Mouse (Mus musculus): ENCODE data around the gene Xirp1. TPM values are rescaled to one million over a fixed set of nuclear protein-coding genes. Genes with fewer than 3 reads are reported as not detected.
"Not testable (repeated sequence)": the region's sequence is repeated elsewhere in the genome, so short reads cannot be mapped to it uniquely, and the experiment has no call there.

The Xirp1 gene
- polyA plus RNA-seq, 1 experiment from 2014 or later, result not detected

- Histone ChIP-seq H3K9ac (replicated peaks; ENCODE audit: low read length) (no peak overlapping the region), H3K4me3 (replicated peaks; ENCODE audit: low read depth, low read length) (no peak overlapping the region), H3K4me1 (ENCODE audit: control insufficient read depth, insufficient read depth, low read length) (0 out of 2 replicates have a peak, but pooled peaks cover 2% of the 10 kb centered on the region), H3K4me2 (ENCODE audit: low read length) (no peak overlapping the region), H3K27ac (replicated peaks; ENCODE audit: low read depth, low read length) (no peak overlapping the region), H3K27me3 (ENCODE audit: control insufficient read depth, insufficient read depth, low read length) (no peaks in the 10 kb centered on the region), H3K9me3 (ENCODE audit: control insufficient read depth, low read length) (no peaks in the 10 kb centered on the region), H3K36me3 (ENCODE audit: control insufficient read depth, insufficient read depth, low read length) (no peaks in the 10 kb centered on the region)
- no peak for ATAC-seq (ENCODE audit: low FRiP score, low TSS enrichment)
- 87% methylated on average over 5 of the region's 5 CpGs for WGBS
- no peak for DNase-seq
Observed at GRCm38 (mm10) chr9:120012781-120013180, 10.6 kb downstream of the Xirp1 start.

GRCm38 (mm10) chr9:120012161-120012560, 11.2 kb downstream of the Xirp1 start:
- ATAC-seq (ENCODE audit: low FRiP score, low TSS enrichment); H3K4me1 ChIP-seq (ENCODE audit: control insufficient read depth, insufficient read depth, low read length); H3K9ac ChIP-seq (replicated peaks; ENCODE audit: low read length); H3K9me3 ChIP-seq (ENCODE audit: control insufficient read depth, low read length); H3K4me3 ChIP-seq (replicated peaks; ENCODE audit: low read depth, low read length); H3K36me3 ChIP-seq (ENCODE audit: control insufficient read depth, insufficient read depth, low read length); H3K27ac ChIP-seq (replicated peaks; ENCODE audit: low read depth, low read length); H3K27me3 ChIP-seq (ENCODE audit: control insufficient read depth, insufficient read depth, low read length); DNase-seq: not testable (repeated sequence)
- 87% methylated on average over 6 of the region's 6 CpGs for WGBS
- peak overlapping the region; percentile 83; the same call in 1 of the 2 replicates for H3K4me2 ChIP-seq (ENCODE audit: low read length)

GRCm38 (mm10) chr9:120011533-120011932, 11.9 kb downstream of the Xirp1 start:
- WGBS, result under 1% methylated on average over 10 of the region's 10 CpGs
- Histone ChIP-seq H3K4me3 (replicated peaks; ENCODE audit: low read depth, low read length) (peak overlapping the region; percentile 46), H3K9ac (replicated peaks; ENCODE audit: low read length) (peak overlapping the region; percentile 53), H3K4me1 (ENCODE audit: control insufficient read depth, insufficient read depth, low read length) (0 out of 2 replicates have a peak, but pooled peaks cover 2% of the 10 kb centered on the region), H3K36me3 (ENCODE audit: control insufficient read depth, insufficient read depth, low read length) (no peaks in the 10 kb centered on the region), H3K4me2 (ENCODE audit: low read length) (peak overlapping the region; percentile 83), H3K27ac (replicated peaks; ENCODE audit: low read depth, low read length) (peak overlapping the region; percentile 86), H3K27me3 (ENCODE audit: control insufficient read depth, insufficient read depth, low read length) (no peaks in the 10 kb centered on the region), H3K9me3 (ENCODE audit: control insufficient read depth, low read length) (no peaks in the 10 kb centered on the region)
- DNase-seq, result peak; percentile 94
- ATAC-seq (ENCODE audit: low FRiP score, low TSS enrichment), result peak; percentile 63

- peak; percentile 99 for DNase-seq
- Histone ChIP-seq H3K4me1 (ENCODE audit: control insufficient read depth, insufficient read depth, low read length) (0 out of 2 replicates have a peak, but pooled peaks cover 2% of the 10 kb centered on the region), H3K9me3 (ENCODE audit: control insufficient read depth, low read length) (no peaks in the 10 kb centered on the region), H3K27me3 (ENCODE audit: control insufficient read depth, insufficient read depth, low read length) (no peaks in the 10 kb centered on the region), H3K27ac (replicated peaks; ENCODE audit: low read depth, low read length) (peak overlapping the region; percentile 86), H3K36me3 (ENCODE audit: control insufficient read depth, insufficient read depth, low read length) (no peaks in the 10 kb centered on the region), H3K9ac (replicated peaks; ENCODE audit: low read length) (peak overlapping the region; percentile 53), H3K4me2 (ENCODE audit: low read length) (peak overlapping the region; percentile 83), H3K4me3 (replicated peaks; ENCODE audit: low read depth, low read length) (peak overlapping the region; percentile 46)
- ATAC-seq (ENCODE audit: low FRiP score, low TSS enrichment), result peak; percentile 95
- WGBS, result 2% methylated on average over 56 of the region's 60 CpGs
Observed at GRCm38 (mm10) chr9:120010781-120011511, 12.5 kb downstream of the Xirp1 start.

- no peaks in the 10 kb centered on the region for H3K27me3 ChIP-seq (ENCODE audit: control insufficient read depth, insufficient read depth, low read length)
- no peak overlapping the region for H3K4me3 ChIP-seq (replicated peaks; ENCODE audit: low read depth, low read length)
- ATAC-seq (ENCODE audit: low FRiP score, low TSS enrichment) (no peak), DNase-seq (no peak)
- H3K9ac ChIP-seq (replicated peaks; ENCODE audit: low read length), result no peak overlapping the region
- WGBS, result 96% methylated on average over 3 of the region's 3 CpGs
- no peaks in the 10 kb centered on the region for H3K36me3 ChIP-seq (ENCODE audit: control insufficient read depth, insufficient read depth, low read length)
- H3K27ac ChIP-seq (replicated peaks; ENCODE audit: low read depth, low read length), result no peak overlapping the region
- H3K4me2 ChIP-seq (ENCODE audit: low read length), result no peak overlapping the region
- no peaks in the 10 kb centered on the region for H3K9me3 ChIP-seq (ENCODE audit: control insufficient read depth, low read length)
- 0 out of 2 replicates have a peak, but pooled peaks cover 2% of the 10 kb centered on the region for H3K4me1 ChIP-seq (ENCODE audit: control insufficient read depth, insufficient read depth, low read length)
Observed at GRCm38 (mm10) chr9:120009871-120010270, 13.5 kb downstream of the Xirp1 start.

GRCm38 (mm10) chr9:120009226-120009841, 14.1 kb downstream of the Xirp1 start:
- WGBS, result 86% methylated on average over 7 of the region's 7 CpGs

GRCm38 (mm10) chr9:120007833-120008232, 15.6 kb downstream of the Xirp1 start:
- no peaks in the 10 kb centered on the region for H3K9me3 ChIP-seq (ENCODE audit: control insufficient read depth, low read length)
- no peak overlapping the region for H3K4me2 ChIP-seq (ENCODE audit: low read length)
- 95% methylated on average over 1 of the region's 1 CpGs for WGBS
- H3K27me3 ChIP-seq (ENCODE audit: control insufficient read depth, insufficient read depth, low read length), result no peaks in the 10 kb centered on the region
- DNase-seq, result no peak
- H3K36me3 ChIP-seq (ENCODE audit: control insufficient read depth, insufficient read depth, low read length), result no peaks in the 10 kb centered on the region
- H3K4me1 ChIP-seq (ENCODE audit: control insufficient read depth, insufficient read depth, low read length), result 0 out of 2 replicates have a peak, but pooled peaks cover 5% of the 10 kb centered on the region
- H3K9ac ChIP-seq (replicated peaks; ENCODE audit: low read length), result no peak overlapping the region
- no peak overlapping the region for H3K4me3 ChIP-seq (replicated peaks; ENCODE audit: low read depth, low read length)
- ATAC-seq (ENCODE audit: low FRiP score, low TSS enrichment), result no peak
- no peak overlapping the region for H3K27ac ChIP-seq (replicated peaks; ENCODE audit: low read depth, low read length)

More at GRCm38 (mm10) chr9:120009226-120009841, 14.1 kb downstream of the Xirp1 start:
- Histone ChIP-seq H3K4me3 (replicated peaks; ENCODE audit: low read depth, low read length) (no peak overlapping the region), H3K36me3 (ENCODE audit: control insufficient read depth, insufficient read depth, low read length) (no peaks in the 10 kb centered on the region), H3K4me1 (ENCODE audit: control insufficient read depth, insufficient read depth, low read length) (0 out of 2 replicates have a peak, but pooled peaks cover 2% of the 10 kb centered on the region), H3K27me3 (ENCODE audit: control insufficient read depth, insufficient read depth, low read length) (no peaks in the 10 kb centered on the region), H3K4me2 (ENCODE audit: low read length) (no peak overlapping the region), H3K27ac (replicated peaks; ENCODE audit: low read depth, low read length) (no peak overlapping the region), H3K9me3 (ENCODE audit: control insufficient read depth, low read length) (no peaks in the 10 kb centered on the region), H3K9ac (replicated peaks; ENCODE audit: low read length) (no peak overlapping the region)
- ATAC-seq (ENCODE audit: low FRiP score, low TSS enrichment) (no peak), DNase-seq (no peak)

GRCm38 (mm10) chr9:120005936-120006335, 17.5 kb downstream of the Xirp1 start:
- ATAC-seq (ENCODE audit: low FRiP score, low TSS enrichment) (no peak), DNase-seq (no peak)
- no peak overlapping the region for H3K27ac ChIP-seq (replicated peaks; ENCODE audit: low read depth, low read length)
- 75% methylated on average over 3 of the region's 3 CpGs for WGBS
- H3K9ac ChIP-seq (replicated peaks; ENCODE audit: low read length), result no peak overlapping the region
- no peaks in the 10 kb centered on the region for H3K9me3 ChIP-seq (ENCODE audit: control insufficient read depth, low read length)
- no peak overlapping the region for H3K4me2 ChIP-seq (ENCODE audit: low read length)
- no peaks in the 10 kb centered on the region for H3K36me3 ChIP-seq (ENCODE audit: control insufficient read depth, insufficient read depth, low read length)
- 0 out of 2 replicates have a peak, but pooled peaks cover 3% of the 10 kb centered on the region for H3K4me1 ChIP-seq (ENCODE audit: control insufficient read depth, insufficient read depth, low read length)
- no peaks in the 10 kb centered on the region for H3K27me3 ChIP-seq (ENCODE audit: control insufficient read depth, insufficient read depth, low read length)
- H3K4me3 ChIP-seq (replicated peaks; ENCODE audit: low read depth, low read length), result no peak overlapping the region
